Mouse (Mus musculus): Measurements from ENCODE around the gene Samd8. TPM values are rescaled to one million over a fixed set of nuclear protein-coding genes. Genes with fewer than 3 reads are reported as not detected.

Gene Samd8
- total RNA-seq, 4 experiments from 2014 or later: 70.0 to 85.8 (median 81.0) TPM

- no peak for DNase-seq (ENCODE audit: low spot score in 2 of 2)
Observed at GRCm38 (mm10) chr14:21824938-21825337, 74.6 kb downstream of the Samd8 start, which contains the start of gene Vdac2. Gene Vdac2, plus strand, starts transcription at chr14:21825238.

DNA sequence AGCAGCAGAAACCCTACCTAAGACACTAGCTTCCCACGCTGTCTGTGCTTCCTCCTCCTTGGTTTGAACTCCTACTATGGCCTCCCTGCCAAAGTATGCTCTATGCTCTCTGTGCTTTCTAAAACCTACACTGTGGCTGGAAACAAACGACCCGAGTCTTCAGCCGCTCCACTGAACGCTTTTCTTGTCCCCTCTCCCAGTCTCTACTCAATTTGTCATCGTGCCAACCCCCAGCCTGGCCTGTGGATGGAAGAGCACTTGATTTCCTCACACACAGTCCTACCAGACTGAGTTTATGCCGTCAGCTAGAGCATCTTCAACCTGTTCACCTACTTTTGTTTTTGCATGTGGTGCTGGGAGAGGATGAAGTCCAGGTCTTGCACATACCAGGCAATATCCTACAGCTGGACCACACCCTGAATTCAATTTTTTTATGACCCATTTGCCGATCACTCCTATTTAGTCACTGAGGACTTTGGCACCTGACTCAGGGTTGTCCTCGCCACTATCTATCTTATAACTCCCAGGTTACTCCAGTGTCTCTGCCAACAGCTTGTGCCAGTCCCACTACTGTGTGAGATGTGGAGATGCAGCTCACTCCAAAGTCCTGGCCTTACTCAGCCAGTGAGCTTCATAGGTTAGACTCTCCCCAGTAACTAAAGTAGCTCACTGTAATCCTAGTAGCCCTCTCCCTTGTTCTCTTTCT lies 75.6 kb downstream of the Samd8 start:
- DNase-seq (ENCODE audit: low spot score in 2 of 2): no peak

DNA sequence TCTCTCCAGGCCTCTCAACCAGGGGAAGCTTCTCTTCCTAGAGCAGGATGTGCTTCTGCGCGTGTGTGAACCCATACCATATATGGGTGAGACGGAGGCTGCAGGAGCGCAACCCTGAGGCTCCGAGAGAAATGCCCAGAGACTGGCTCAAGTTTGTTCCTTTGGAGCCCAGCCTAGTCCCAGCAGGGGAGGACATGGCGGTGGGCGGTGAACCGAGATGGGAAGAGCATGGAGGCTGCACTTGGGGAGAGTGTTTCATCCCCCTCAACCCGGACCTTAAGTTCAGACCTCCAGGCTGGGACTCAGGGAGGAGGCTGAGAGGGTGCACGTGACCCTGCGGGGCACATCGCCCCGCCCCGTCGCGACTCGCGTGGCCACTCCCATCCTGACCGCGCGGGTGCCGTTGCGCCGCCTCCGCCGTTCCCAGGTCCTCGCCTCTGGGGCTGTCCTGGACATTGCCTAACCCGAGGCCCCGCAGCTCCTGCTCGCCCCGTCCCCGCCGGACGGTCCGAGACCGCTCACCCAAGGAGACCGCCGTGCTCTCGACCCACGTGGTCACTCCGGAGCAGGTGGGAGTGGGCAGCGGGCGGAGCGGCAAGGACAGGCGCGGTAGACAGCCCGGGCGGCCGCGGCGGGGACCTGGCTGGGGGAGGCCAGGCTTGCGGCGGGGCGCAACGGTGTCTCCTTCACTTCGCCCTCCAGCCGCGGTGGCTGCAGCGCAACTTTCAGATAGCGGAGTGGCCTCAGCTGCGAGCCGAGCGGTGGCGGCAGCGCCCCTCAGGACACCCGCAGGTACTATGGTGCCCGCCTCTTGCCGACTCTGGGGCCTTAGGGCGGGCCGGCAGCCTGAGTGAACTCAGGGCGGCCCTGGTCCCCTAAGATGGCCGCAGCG lies 80.8 kb downstream of the Samd8 start:
- peak; percentile 94 to 97 for DNase-seq (ENCODE audit: low spot score in 2 of 2)

- DNase-seq (ENCODE audit: low spot score in 2 of 2): no peak
Observed at GRCm38 (mm10) chr14:21831830-21832403, 81.6 kb downstream of the Samd8 start.

GRCm38 (mm10) chr14:21838336-21839017 lies 88.1 kb downstream of the Samd8 start:
- no peak for DNase-seq (ENCODE audit: low spot score in 2 of 2)

DNA sequence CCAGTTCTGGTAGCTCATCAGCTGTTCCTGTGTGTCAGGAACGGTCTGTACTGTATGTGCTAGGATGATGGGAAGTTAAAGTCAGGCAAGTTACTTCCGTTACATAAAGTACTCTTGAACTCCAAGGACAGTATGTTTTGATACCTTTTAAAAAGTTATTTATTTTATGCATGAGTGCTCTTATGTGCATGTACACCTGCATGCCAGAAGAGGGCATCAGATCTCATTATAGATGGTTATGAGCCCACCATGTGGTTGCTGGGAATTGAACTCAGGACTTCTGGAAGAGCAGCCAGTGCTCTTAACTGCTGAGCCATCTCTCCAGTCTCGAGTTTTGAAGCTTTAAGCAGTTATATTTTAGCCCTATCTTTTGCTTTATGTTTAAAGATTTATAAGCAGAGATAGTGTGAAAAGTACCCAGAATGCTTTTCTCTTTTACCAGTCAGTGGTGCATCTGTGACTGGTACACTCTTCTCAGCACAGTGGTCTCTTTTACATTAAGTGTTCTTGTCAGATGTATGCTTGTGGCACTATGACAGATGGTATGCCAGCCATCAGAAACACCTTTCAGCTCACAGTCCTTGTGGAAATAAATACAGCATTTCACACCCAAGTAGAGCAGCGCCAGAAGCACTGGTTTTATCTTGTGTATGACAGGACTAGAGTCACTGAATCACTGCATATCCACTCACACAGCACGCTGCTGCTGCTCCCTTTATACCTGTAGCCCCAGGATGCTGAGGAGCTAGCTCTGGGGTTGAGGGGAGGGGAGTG lies 91.7 kb downstream of the Samd8 start:
- no peak for DNase-seq (ENCODE audit: low spot score in 2 of 2)

DNA sequence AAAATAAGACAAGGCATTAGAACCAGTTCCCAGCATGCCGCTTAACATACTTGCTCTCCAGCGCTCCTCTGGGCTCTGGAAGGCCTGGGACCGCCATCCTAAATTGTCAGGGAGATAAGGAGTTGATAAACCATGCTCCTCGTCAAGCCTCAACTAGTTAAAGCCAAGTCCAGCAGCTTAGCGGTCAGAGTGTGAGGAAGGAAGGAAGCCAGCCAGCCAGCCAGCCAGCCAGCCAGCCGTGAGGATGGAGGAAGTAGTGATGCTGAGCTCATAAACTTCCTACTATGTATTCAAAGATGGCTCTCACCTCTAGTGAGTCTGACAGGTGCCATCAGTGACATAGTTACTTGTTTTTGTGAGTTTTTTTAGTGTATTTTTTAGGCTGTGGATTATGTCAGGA lies 92.9 kb downstream of the Samd8 start:
- no peak for DNase-seq (ENCODE audit: low spot score in 2 of 2)

DNA sequence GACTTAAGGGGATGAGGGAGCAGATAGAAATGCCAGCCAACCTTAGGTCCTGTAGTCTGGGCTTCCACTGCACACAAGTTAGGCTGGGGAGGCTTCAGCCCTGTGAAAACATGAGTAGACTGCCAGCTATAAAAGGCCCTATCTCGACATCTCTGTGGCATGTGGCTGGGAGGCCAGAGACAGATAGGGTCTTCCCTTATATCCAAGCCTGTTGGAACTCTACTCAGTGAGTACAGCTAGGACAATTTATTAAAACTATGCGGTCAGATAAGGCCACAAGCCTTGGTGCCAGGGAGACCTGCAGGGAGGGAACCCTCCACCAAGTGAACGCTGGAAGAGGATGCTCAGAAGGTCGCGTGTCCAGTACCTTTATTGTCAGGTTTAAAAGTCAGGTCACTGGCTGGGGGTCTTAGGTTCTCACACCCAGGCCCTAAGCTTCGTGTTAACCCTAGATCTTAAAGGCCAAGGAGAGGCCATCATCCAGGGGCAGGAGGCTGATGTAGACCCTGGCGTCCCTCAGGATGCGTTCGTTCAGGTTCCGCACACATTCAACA lies 96.6 kb downstream of the Samd8 start:
- no peak for DNase-seq (ENCODE audit: low spot score in 2 of 2)

DNA sequence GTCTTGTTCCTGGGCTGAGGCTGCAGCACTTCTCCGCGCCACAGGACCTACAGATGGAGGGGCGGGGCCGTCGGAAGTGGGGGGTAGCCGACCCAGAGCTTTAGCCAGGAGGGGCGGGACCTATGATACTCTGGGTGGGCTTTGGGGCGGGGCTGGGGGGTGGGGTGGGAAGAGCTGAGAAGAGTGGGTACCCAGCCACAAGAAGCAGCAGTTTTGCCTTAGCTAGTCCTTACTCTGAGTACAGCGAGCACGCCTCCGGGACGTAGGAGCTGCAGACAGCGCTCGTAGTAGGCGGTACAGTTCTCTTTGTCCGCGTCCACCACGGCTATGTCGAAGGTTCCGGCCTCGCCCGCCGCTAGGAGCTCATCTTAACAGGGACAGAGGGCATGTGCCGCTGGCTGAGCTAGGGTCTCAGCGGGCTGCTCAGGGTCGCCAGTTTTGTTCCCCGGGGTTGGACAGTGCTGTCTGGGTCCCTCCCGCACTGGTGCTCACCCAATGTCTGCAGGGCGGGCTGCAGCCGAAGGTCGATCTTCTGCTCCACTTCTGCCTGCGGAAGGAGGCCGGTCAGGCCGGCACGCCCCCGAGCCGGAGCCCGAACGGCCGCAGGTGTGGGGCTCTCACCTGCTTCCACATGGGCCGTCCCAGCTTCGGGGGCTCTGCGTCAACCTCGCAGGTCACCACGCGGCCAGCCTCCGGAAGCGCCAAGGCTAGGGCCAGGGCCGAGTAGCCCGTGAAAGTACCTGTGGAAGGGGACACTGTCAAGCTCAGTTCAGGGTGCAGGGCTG lies 97.2 kb downstream of the Samd8 start:
- no peak for DNase-seq (ENCODE audit: low spot score in 2 of 2)

Other genes with a start within 250 kb of the Samd8 start
- under 1 TPM in 2 of 4 experiments, not detected in 2; 0.30 to 0.34 TPM for gene Dupd1, start 36.0 kb upstream of the Samd8 start, total RNA-seq (2022)
- gene Dusp13, start 650 bp downstream of the Samd8 start, total RNA-seq (2022): 1 to 10 TPM in 1 of 4 experiments, under 1 TPM in 2, not detected in 1; 0.37 to 1.1 (median 0.67) TPM
- 100 to 1,000 TPM; 231 to 244 (median 241) TPM for gene Vdac2, start 74.7 kb downstream of the Samd8 start, total RNA-seq (2022)
- 10 to 100 TPM; 25.9 to 34.4 (median 29.7) TPM for gene Comtd1, start 98.4 kb downstream of the Samd8 start, total RNA-seq (2022)
- gene Zfp503, start 239.1 kb downstream of the Samd8 start, total RNA-seq (2022): 1 to 10 TPM; 2.5 to 3.4 (median 3.1) TPM

Measured in layer of hippocampus, adult 8-10 months (tissue).